Mouse (Mus musculus): ENCODE results near the gene Uqcc1.
"Not testable (repeated sequence)": the region's sequence is repeated elsewhere in the genome, so short reads cannot be mapped to it uniquely, and the experiment has no call there.

Uqcc1 gene

GRCm38 (mm10) chr2:155939897-155940529, 9.9 kb upstream of the Uqcc1 start:
- no peak for DNase-seq (ENCODE audit: low spot score in 2 of 2)

- no peak for DNase-seq (ENCODE audit: low spot score in 2 of 2)
Observed at GRCm38 (mm10) chr2:155928711-155929345, 1.3 kb downstream of the Uqcc1 start.

GRCm38 (mm10) chr2:155925213-155925612, 4.9 kb downstream of the Uqcc1 start:
- not testable (repeated sequence) for DNase-seq (ENCODE audit: low spot score in 2 of 2)

GRCm38 (mm10) chr2:155923143-155923542, 7.0 kb downstream of the Uqcc1 start:
- no peak for DNase-seq (ENCODE audit: low spot score in 2 of 2)

- DNase-seq (ENCODE audit: low spot score in 2 of 2): no peak
Observed at GRCm38 (mm10) chr2:155914684-155915083, 15.4 kb downstream of the Uqcc1 start.

GRCm38 (mm10) chr2:155903632-155904008, 26.5 kb downstream of the Uqcc1 start:
- no peak for DNase-seq (ENCODE audit: low spot score in 2 of 2)

GRCm38 (mm10) chr2:155902989-155903631, 27.0 kb downstream of the Uqcc1 start:
- DNase-seq (ENCODE audit: low spot score in 2 of 2): no peak

GRCm38 (mm10) chr2:155895046-155895735, 34.9 kb downstream of the Uqcc1 start:
- DNase-seq (ENCODE audit: low spot score in 2 of 2): no peak

GRCm38 (mm10) chr2:155894307-155895045, 35.6 kb downstream of the Uqcc1 start:
- no peak for DNase-seq (ENCODE audit: low spot score in 2 of 2)

- no peak for DNase-seq (ENCODE audit: low spot score in 2 of 2)
Observed at GRCm38 (mm10) chr2:155886776-155887175, 43.3 kb downstream of the Uqcc1 start.

GRCm38 (mm10) chr2:155885271-155885697, 44.8 kb downstream of the Uqcc1 start:
- no peak for DNase-seq (ENCODE audit: low spot score in 2 of 2)

- DNase-seq (ENCODE audit: low spot score in 2 of 2): no peak
Observed at GRCm38 (mm10) chr2:155882087-155882486, 48.0 kb downstream of the Uqcc1 start.

- peak in 1 of 2 experiments; percentile 6 for DNase-seq (ENCODE audit: low spot score in 2 of 2)
Observed at GRCm38 (mm10) chr2:155878964-155879876, 50.9 kb downstream of the Uqcc1 start.

GRCm38 (mm10) chr2:155873636-155874035, 56.5 kb downstream of the Uqcc1 start:
- DNase-seq (ENCODE audit: low spot score in 2 of 2): no peak

- DNase-seq (ENCODE audit: low spot score in 2 of 2): no peak
Observed at GRCm38 (mm10) chr2:155872930-155873507, 57.1 kb downstream of the Uqcc1 start.

GRCm38 (mm10) chr2:155872486-155872885, 57.6 kb downstream of the Uqcc1 start:
- DNase-seq (ENCODE audit: low spot score in 2 of 2): no peak

GRCm38 (mm10) chr2:155869772-155870171, 60.3 kb downstream of the Uqcc1 start:
- DNase-seq (ENCODE audit: low spot score in 2 of 2): no peak

- DNase-seq (ENCODE audit: low spot score in 2 of 2): no peak
Observed at GRCm38 (mm10) chr2:155868320-155868719, 61.8 kb downstream of the Uqcc1 start.

- no peak for DNase-seq (ENCODE audit: low spot score in 2 of 2)
Observed at GRCm38 (mm10) chr2:155863301-155863867, 66.7 kb downstream of the Uqcc1 start.
